Mouse (Mus musculus): ENCODE measurements at regions not wholly inside any gene's neighbourhood (a gene's known extent, or its start where the extent isn't known, plus 50 kb on each side); places are given as distances from the start of the nearest gene placed in this dataset.

- DNase-seq (ENCODE audit: low read depth, low spot score) = no peak
- Histone ChIP-seq H3K4me1 (ENCODE audit: control insufficient read depth in 2 of 2, insufficient read depth in 2 of 2, low read length in 2 of 2, poor library complexity in 1 of 2) (no peaks in the 10 kb centered on the region), H3K36me3 (ENCODE audit: control insufficient read depth, insufficient read depth, low read length, poor library complexity, severe bottlenecking) (no peaks in the 10 kb centered on the region), H3K4me3 (ENCODE audit: insufficient read depth in 1 of 2, low read depth in 1 of 2, low read length in 2 of 2, poor library complexity in 1 of 2, severe bottlenecking in 1 of 2) (no peak overlapping the region), H3K27ac (ENCODE audit: insufficient read depth, low read depth, low read length, poor library complexity, severe bottlenecking) (no peak overlapping the region), H3K9me3 (ENCODE audit: control insufficient read depth, insufficient read depth, low read depth, low read length) (no peaks in the 10 kb centered on the region), H3K9ac (ENCODE audit: insufficient read depth, low read depth, low read length, poor library complexity, severe bottlenecking) (no peak overlapping the region)
- in situ Hi-C loops (cut with MboI; ENCODE audit: low sequenced_read_pairs in 2 of 2, unreplicated experiment in 2 of 2) = no loop called here
- TF ChIP-seq ZNF384 (IDR thresholded peaks at IDR 0.05; ENCODE audit: low read depth, low read length) (no peak), HCFC1 (IDR thresholded peaks at IDR 0.05; ENCODE audit: borderline replicate concordance, insufficient read depth, low read length) (no peak), MAFK (IDR thresholded peaks at IDR 0.05; ENCODE audit: insufficient read depth, low read depth, low read length) (no peak), CHD2 (IDR thresholded peaks at IDR 0.05; ENCODE audit: low read depth, low read length) (no peak), ZC3H11A (IDR thresholded peaks at IDR 0.05; ENCODE audit: borderline replicate concordance, low read depth, low read length) (no peak)
Measured at GRCm38 (mm10) chr16:76566220-76566619, 192.6 kb upstream of the Nrip1 start.

- Histone ChIP-seq H3K9me3 (ENCODE audit: control insufficient read depth, insufficient read depth, low read depth, low read length) (no peaks in the 10 kb centered on the region), H3K4me3 (ENCODE audit: insufficient read depth in 1 of 2, low read depth in 1 of 2, low read length in 2 of 2, poor library complexity in 1 of 2, severe bottlenecking in 1 of 2) (no peak overlapping the region), H3K9ac (ENCODE audit: insufficient read depth, low read depth, low read length, poor library complexity, severe bottlenecking) (no peak overlapping the region), H3K27ac (ENCODE audit: insufficient read depth, low read depth, low read length, poor library complexity, severe bottlenecking) (no peak overlapping the region), H3K4me1 (ENCODE audit: control insufficient read depth in 2 of 2, insufficient read depth in 2 of 2, low read length in 2 of 2, poor library complexity in 1 of 2) (no peaks in the 10 kb centered on the region), H3K36me3 (ENCODE audit: control insufficient read depth, insufficient read depth, low read length, poor library complexity, severe bottlenecking) (no peaks in the 10 kb centered on the region)
- in situ Hi-C loops (cut with MboI; ENCODE audit: low sequenced_read_pairs in 2 of 2, unreplicated experiment in 2 of 2) = no loop called here
- DNase-seq (ENCODE audit: low read depth, low spot score) = no peak
- TF ChIP-seq CHD2 (IDR thresholded peaks at IDR 0.05; ENCODE audit: low read depth, low read length) = no peak
- no peak for TF ChIP-seq ZC3H11A (IDR thresholded peaks at IDR 0.05; ENCODE audit: borderline replicate concordance, low read depth, low read length)
- no peak for TF ChIP-seq HCFC1 (IDR thresholded peaks at IDR 0.05; ENCODE audit: borderline replicate concordance, insufficient read depth, low read length)
- TF ChIP-seq ZNF384 (IDR thresholded peaks at IDR 0.05; ENCODE audit: low read depth, low read length) = no peak
- no peak for TF ChIP-seq MAFK (IDR thresholded peaks at IDR 0.05; ENCODE audit: insufficient read depth, low read depth, low read length)
Measured at GRCm38 (mm10) chr16:76554846-76555245, 181.2 kb upstream of the Nrip1 start.

- no peaks in the 10 kb centered on the region for H3K36me3 ChIP-seq (ENCODE audit: control insufficient read depth, insufficient read depth, low read length, poor library complexity, severe bottlenecking)
- no peaks in the 10 kb centered on the region for H3K4me1 ChIP-seq (ENCODE audit: control insufficient read depth in 2 of 2, insufficient read depth in 2 of 2, low read length in 2 of 2, poor library complexity in 1 of 2)
- in situ Hi-C loops (cut with MboI; ENCODE audit: low sequenced_read_pairs in 2 of 2, unreplicated experiment in 2 of 2) = no loop called here
- no peaks in the 10 kb centered on the region for H3K9me3 ChIP-seq (ENCODE audit: control insufficient read depth, insufficient read depth, low read depth, low read length)
- H3K27ac ChIP-seq (ENCODE audit: insufficient read depth, low read depth, low read length, poor library complexity, severe bottlenecking) = no peak overlapping the region
- no peak overlapping the region for H3K9ac ChIP-seq (ENCODE audit: insufficient read depth, low read depth, low read length, poor library complexity, severe bottlenecking)
- DNase-seq (ENCODE audit: low read depth, low spot score) = no peak
- no peak overlapping the region for H3K4me3 ChIP-seq (ENCODE audit: insufficient read depth in 1 of 2, low read depth in 1 of 2, low read length in 2 of 2, poor library complexity in 1 of 2, severe bottlenecking in 1 of 2)
- no peak for TF ChIP-seq CHD2 (IDR thresholded peaks at IDR 0.05; ENCODE audit: low read depth, low read length)
- TF ChIP-seq ZNF384 (IDR thresholded peaks at IDR 0.05; ENCODE audit: low read depth, low read length) = no peak
- TF ChIP-seq MAFK (IDR thresholded peaks at IDR 0.05; ENCODE audit: insufficient read depth, low read depth, low read length) = no peak
- no peak for TF ChIP-seq HCFC1 (IDR thresholded peaks at IDR 0.05; ENCODE audit: borderline replicate concordance, insufficient read depth, low read length)
- TF ChIP-seq ZC3H11A (IDR thresholded peaks at IDR 0.05; ENCODE audit: borderline replicate concordance, low read depth, low read length) = no peak
Measured at GRCm38 (mm10) chr16:76549628-76550027, 176.0 kb upstream of the Nrip1 start.

- Histone ChIP-seq H3K4me3 (ENCODE audit: insufficient read depth in 1 of 2, low read depth in 1 of 2, low read length in 2 of 2, poor library complexity in 1 of 2, severe bottlenecking in 1 of 2) (no peak overlapping the region), H3K27ac (ENCODE audit: insufficient read depth, low read depth, low read length, poor library complexity, severe bottlenecking) (no peak overlapping the region), H3K9me3 (ENCODE audit: control insufficient read depth, insufficient read depth, low read depth, low read length) (no peaks in the 10 kb centered on the region), H3K4me1 (ENCODE audit: control insufficient read depth in 2 of 2, insufficient read depth in 2 of 2, low read length in 2 of 2, poor library complexity in 1 of 2) (no peaks in the 10 kb centered on the region), H3K36me3 (ENCODE audit: control insufficient read depth, insufficient read depth, low read length, poor library complexity, severe bottlenecking) (no peaks in the 10 kb centered on the region), H3K9ac (ENCODE audit: insufficient read depth, low read depth, low read length, poor library complexity, severe bottlenecking) (no peak overlapping the region)
- in situ Hi-C loops (cut with MboI; ENCODE audit: low sequenced_read_pairs in 2 of 2, unreplicated experiment in 2 of 2) = no loop called here
- no peak for DNase-seq (ENCODE audit: low read depth, low spot score)
- TF ChIP-seq ZNF384 (IDR thresholded peaks at IDR 0.05; ENCODE audit: low read depth, low read length) (no peak), CHD2 (IDR thresholded peaks at IDR 0.05; ENCODE audit: low read depth, low read length) (no peak), HCFC1 (IDR thresholded peaks at IDR 0.05; ENCODE audit: borderline replicate concordance, insufficient read depth, low read length) (no peak), ZC3H11A (IDR thresholded peaks at IDR 0.05; ENCODE audit: borderline replicate concordance, low read depth, low read length) (no peak)
Measured at GRCm38 (mm10) chr16:76547087-76547486, 173.5 kb upstream of the Nrip1 start.

- DNase-seq (ENCODE audit: low read depth, low spot score) = no peak
- Histone ChIP-seq H3K4me1 (ENCODE audit: control insufficient read depth in 2 of 2, insufficient read depth in 2 of 2, low read length in 2 of 2, poor library complexity in 1 of 2) (no peaks in the 10 kb centered on the region), H3K9me3 (ENCODE audit: control insufficient read depth, insufficient read depth, low read depth, low read length) (no peaks in the 10 kb centered on the region), H3K27ac (ENCODE audit: insufficient read depth, low read depth, low read length, poor library complexity, severe bottlenecking) (no peak overlapping the region), H3K36me3 (ENCODE audit: control insufficient read depth, insufficient read depth, low read length, poor library complexity, severe bottlenecking) (no peaks in the 10 kb centered on the region), H3K4me3 (ENCODE audit: insufficient read depth in 1 of 2, low read depth in 1 of 2, low read length in 2 of 2, poor library complexity in 1 of 2, severe bottlenecking in 1 of 2) (no peak overlapping the region), H3K9ac (ENCODE audit: insufficient read depth, low read depth, low read length, poor library complexity, severe bottlenecking) (no peak overlapping the region)
- TF ChIP-seq ZNF384 (IDR thresholded peaks at IDR 0.05; ENCODE audit: low read depth, low read length) (no peak), ZC3H11A (IDR thresholded peaks at IDR 0.05; ENCODE audit: borderline replicate concordance, low read depth, low read length) (no peak), CHD2 (IDR thresholded peaks at IDR 0.05; ENCODE audit: low read depth, low read length) (no peak), MAFK (IDR thresholded peaks at IDR 0.05; ENCODE audit: insufficient read depth, low read depth, low read length) (no peak), HCFC1 (IDR thresholded peaks at IDR 0.05; ENCODE audit: borderline replicate concordance, insufficient read depth, low read length) (no peak)
- in situ Hi-C loops (cut with MboI; ENCODE audit: low sequenced_read_pairs in 2 of 2, unreplicated experiment in 2 of 2) = no loop called here
Measured at GRCm38 (mm10) chr16:76546632-76547031, 173.0 kb upstream of the Nrip1 start.

Measured in ES-E14 (cell line).